Mouse (Mus musculus) lung, postnatal 4 days (tissue): ENCODE measurements around the gene Gria4.
A peak's percentile ranks its signal among the peaks of the same experiment; 100 is the strongest.
"Not testable (repeated sequence)": the region's sequence is repeated elsewhere in the genome, so short reads cannot be mapped to it uniquely, and the experiment has no call there.

Experiments
- DNase-seq, 2 experiments: peaks; one replicate each; pipeline ENCODE4 v3.0.0; 2021

Gria4 gene

GRCm38 (mm10) chr9:4555415-4555959, 240.5 kb downstream of the Gria4 start:
- no peak for DNase-seq

GRCm38 (mm10) chr9:4539218-4539617, 256.8 kb downstream of the Gria4 start:
- no peak for DNase-seq

GRCm38 (mm10) chr9:4536514-4537150, 259.4 kb downstream of the Gria4 start:
- no peak for DNase-seq

- no peak for DNase-seq
These were observed 281.5 kb downstream of the Gria4 start for GRCm38 (mm10) chr9:4514563-4514885.

GRCm38 (mm10) chr9:4513796-4514562, 282.1 kb downstream of the Gria4 start:
- no peak for DNase-seq

- DNase-seq, result no peak
These were observed 289.9 kb downstream of the Gria4 start for GRCm38 (mm10) chr9:4506086-4506485.

GRCm38 (mm10) chr9:4505087-4505486, 290.9 kb downstream of the Gria4 start:
- no peak for DNase-seq

- DNase-seq, result no peak
These were observed 309.6 kb downstream of the Gria4 start for GRCm38 (mm10) chr9:4486428-4486827.

- no peak for DNase-seq
These were observed 311.5 kb downstream of the Gria4 start for GRCm38 (mm10) chr9:4484502-4484901.

GRCm38 (mm10) chr9:4470791-4471190, 325.2 kb downstream of the Gria4 start:
- DNase-seq, result no peak

GRCm38 (mm10) chr9:4459456-4460070, 336.5 kb downstream of the Gria4 start:
- no peak for DNase-seq

GRCm38 (mm10) chr9:4458193-4458592, 337.8 kb downstream of the Gria4 start:
- DNase-seq, result no peak

- no peak for DNase-seq
These were observed 338.4 kb downstream of the Gria4 start for GRCm38 (mm10) chr9:4457644-4458043.

GRCm38 (mm10) chr9:4442908-4443307, 353.1 kb downstream of the Gria4 start:
- DNase-seq, result peak; percentile 20 to 28

GRCm38 (mm10) chr9:4400801-4401200, 395.2 kb downstream of the Gria4 start:
- DNase-seq, result not testable (repeated sequence)

GRCm38 (mm10) chr9:4376640-4377120, 419.4 kb downstream of the Gria4 start:
- DNase-seq, result no peak

- peak; percentile 97 to 99 for DNase-seq
These were observed 420.0 kb downstream of the Gria4 start, which contains the start of gene Msantd4 for GRCm38 (mm10) chr9:4375828-4376639. TSS of gene Msantd4 (plus strand) at chr9:4376562.
